Mouse (Mus musculus) thymus, adult 2 months (tissue): ENCODE results near the gene Ptpn6.

Source experiments
- CTCF ChIP-seq: fragments of 200-500 bp; IDR thresholded peaks from 2 replicates; pipeline ENCODE4 v1.5.1; 2012; ENCODE audit warnings: mild to moderate bottlenecking, control low read depth, low read length, moderate library complexity, borderline replicate concordance; ENCODE audit not compliant: control insufficient read depth, poor library complexity, insufficient read depth; ENCODE audit errors: extremely low read depth
- POLR2A ChIP-seq: fragments of 200-500 bp; IDR thresholded peaks from 2 replicates; pipeline ENCODE4 v1.6.1; 2012; ENCODE audit warnings: mild to moderate bottlenecking, low read length, control low read depth, moderate library complexity; ENCODE audit not compliant: control insufficient read depth, poor library complexity, insufficient read depth; ENCODE audit errors: extremely low read depth

GRCm38 (mm10) chr6:124742839-124743514 lies 4.5 kb upstream of the Ptpn6 start:
- TF ChIP-seq POLR2A (no peak), CTCF (no peak)
